Mouse (Mus musculus) T-helper 17 cell (primary cell): Measurements from ENCODE around the gene Pmp22.

ENCODE experiments used
- in situ Hi-C, 2 experiments: fragments of 300-600 bp; cut with MboI, MseI; formaldehyde crosslinking; loops; 1 replicate in 1 of 2; 2 replicates in 1 of 2; pipeline ENCODE4 v1.15.1; 2025; ENCODE audit warnings: high pct_unique_total_duplicates in 2 of 2

The Pmp22 gene

DNA sequence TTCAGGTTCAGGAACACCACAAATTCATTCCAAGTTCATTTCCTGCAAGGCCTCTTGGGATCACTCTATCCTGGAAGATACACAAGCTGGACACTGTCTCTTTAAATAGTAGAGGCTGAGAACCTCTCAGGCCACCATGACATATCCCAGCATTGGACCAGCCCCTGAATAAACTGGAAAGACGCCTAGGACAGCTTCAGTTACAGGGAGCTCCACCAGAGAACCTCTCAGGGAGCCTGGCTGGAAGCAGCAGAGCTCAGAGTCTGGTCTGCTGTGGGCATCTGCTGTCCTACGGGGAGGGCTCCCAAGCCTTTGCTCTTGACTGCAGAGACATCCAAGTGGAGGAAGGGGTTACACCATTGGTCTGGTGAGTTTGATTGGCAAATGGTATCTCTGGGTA, at the start of gene Pmp22:
Pmp22 (plus strand) TSS at position 199 of the 400 bp plus-strand sequence.
- in situ Hi-C loops, result no loop called here

DNA sequence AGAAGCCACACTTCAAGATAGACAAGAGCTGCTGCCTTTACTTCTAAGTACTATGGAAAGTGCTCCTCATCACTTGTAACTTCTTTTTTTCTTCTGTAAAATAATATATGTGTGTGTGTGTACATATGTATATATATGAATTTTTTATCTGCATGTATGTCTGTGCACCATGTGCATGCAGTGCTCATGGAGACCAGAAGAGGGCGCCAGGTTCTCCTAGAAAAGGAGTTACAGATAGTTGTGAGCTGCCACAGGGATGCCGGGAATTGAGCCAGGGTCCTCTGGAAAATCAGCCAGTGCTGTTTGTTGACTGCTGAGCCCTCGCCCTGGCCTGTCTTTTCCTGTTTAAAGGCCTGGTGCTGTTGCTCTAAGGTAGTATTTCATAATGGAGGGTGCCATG, 44.2 kb upstream of the Pmp22 start:
- in situ Hi-C loops, result no loop called here

DNA sequence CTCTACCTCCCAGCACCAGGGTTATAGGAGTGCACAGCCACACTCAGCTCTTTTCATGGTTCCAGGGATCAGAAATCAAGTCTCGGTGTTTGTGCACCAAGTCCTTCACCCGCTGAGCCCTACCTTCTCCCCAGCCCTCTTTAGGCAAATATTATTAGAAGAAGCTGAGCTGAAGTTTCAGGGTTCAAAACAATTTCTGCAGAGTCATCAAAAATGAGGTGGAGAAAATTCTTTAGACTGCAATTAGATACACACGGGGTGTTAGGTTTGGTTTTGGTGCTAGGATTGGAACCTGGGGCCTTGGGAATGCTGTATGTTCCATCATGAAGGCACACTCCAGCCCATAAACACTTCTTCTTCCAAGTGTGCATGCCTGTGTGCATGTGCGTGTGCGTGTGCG, 40.1 kb upstream of the Pmp22 start:
- in situ Hi-C loops, result loop anchor here in 1 of 2 experiments (5.0 kb wide), 1 partner anchor 44 kb away; no protein-coding TSS in a partner anchor

DNA sequence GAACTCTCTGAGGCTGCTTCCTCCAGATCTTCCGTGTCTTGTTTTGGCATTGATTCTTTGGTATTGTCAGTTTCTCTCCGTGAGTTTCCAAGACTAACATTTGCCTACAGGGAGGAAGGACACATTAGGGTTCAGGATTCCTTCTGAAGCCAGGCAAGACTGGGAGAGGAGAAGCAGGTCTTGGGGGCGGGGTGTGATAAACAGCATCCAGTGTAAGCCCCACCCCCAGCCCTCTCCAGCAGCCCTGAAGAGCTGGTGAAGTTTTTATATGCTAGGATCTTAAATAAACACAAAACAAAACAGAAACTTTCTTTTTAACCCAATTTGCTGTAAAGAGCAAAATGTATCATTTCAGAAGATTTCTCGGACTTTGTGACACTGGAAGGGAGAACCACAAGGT, 38.6 kb upstream of the Pmp22 start:
- in situ Hi-C loops, result no loop called here

DNA sequence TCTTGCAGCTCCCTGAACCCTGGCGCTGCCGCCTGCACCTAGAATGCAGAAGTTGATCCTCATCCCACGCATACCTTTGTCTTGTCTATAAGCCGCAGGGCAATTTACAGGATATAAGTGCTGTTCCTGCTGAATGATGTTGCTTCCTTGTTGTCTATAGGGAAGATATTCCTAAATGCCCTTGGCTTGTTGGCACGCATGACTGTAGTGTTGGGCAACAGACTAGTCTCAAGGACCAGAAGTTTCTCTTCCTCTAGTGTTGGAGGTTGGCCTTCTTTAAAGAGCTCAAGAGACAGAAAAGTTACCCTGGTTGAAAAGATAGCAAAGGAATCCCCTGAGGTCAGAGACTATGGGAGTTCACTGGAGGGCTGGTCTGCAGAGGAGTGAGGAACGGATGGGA, 37.8 kb upstream of the Pmp22 start:
- in situ Hi-C loops, result no loop called here

DNA sequence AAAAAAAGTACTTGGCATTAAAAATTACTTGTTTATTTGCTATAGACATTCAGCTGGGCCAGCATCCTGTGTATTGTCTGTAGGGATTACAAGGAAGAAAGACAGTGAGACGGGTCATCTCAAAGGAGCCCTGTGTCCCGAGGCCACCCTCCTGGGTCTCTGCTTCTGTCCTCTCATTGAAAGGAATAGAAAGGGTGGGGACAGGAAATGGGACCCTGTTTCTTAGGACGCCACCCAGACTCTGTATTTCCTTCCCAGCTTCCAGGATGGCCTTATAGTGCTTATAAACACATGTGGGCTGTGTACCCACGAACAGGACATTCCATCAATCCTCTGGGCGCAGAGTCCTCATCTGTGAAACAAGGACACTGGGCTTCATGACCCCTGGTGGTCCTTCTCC, 36.5 kb upstream of the Pmp22 start:
- in situ Hi-C loops, result no loop called here

DNA sequence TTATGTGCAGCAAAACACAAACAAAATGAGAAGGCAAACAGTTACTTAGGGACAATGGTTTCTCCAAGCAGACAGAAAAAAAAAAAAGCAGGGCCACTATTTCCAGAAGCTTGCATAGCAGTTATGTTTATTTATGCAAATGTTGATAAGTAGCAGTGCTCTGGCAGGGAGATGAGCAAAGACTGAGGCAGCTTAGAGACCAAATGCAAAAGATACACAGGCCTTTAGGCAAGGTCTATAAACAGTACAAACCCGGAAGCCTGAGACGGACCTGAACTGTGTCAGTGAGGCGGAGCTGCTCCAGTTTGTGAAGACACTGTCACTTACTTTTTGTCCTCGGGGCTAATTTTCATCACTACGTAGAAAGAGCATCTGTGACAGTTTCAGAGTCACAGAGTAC, 35.2 kb upstream of the Pmp22 start:
- in situ Hi-C loops, result no loop called here

DNA sequence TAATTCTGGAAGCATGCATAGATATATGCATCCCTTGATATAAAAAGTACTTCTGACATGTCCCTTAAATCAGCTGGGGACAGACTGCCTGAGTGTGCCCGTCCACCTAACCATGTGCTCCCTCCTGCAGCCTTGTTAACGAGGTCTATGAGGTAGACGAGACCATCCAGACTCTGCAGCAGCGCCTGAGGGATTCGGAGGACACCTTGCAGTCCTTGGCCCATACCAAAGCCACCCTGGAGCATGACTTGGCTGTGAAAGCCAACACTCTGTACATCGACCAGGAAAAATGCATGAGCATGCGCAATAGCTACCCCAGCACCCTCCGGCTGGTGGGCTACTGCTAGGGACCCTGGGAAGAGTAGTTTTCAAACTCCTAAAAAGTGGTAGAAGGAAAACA, 34.3 kb upstream of the Pmp22 start:
- in situ Hi-C loops, result no loop called here

DNA sequence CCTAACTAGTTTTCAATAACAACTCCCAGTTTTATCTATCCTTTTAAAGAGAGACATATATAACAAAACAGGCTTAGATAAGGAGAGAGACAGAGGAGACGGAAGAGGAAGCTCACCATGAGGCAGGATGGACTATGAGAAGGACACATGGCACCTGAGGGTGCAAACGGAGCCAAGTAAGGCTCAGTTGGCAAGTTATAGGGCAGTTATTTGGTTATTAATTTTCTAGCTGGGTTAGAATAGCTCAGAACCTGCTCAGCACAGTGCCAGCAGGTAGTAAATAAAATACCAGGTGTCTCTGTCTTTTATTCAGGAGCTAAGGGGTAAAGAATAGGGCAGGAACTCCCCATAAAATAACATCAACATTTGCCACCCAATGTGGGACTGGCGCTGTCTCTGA, 30.8 kb upstream of the Pmp22 start:
- in situ Hi-C loops, result no loop called here

DNA sequence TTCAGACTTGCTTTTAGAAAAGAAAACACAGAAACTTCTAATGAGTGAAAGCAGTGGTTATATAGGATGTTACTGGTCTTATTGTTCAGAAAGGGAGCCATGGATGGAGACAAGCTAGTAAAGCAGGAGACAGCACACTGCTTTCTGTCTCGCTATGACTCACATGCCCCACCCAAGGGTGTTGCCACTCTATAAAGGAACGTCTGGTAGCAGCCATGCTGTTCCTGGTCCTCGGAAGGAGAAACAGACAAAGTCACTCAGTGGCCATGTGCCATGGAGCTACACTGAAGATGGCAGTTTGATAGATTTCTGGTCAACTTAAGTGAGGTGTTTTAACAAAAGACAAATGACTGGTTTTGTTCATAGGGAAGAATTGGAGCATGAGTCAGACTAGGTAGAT, 29.4 kb upstream of the Pmp22 start:
- in situ Hi-C loops, result no loop called here

DNA sequence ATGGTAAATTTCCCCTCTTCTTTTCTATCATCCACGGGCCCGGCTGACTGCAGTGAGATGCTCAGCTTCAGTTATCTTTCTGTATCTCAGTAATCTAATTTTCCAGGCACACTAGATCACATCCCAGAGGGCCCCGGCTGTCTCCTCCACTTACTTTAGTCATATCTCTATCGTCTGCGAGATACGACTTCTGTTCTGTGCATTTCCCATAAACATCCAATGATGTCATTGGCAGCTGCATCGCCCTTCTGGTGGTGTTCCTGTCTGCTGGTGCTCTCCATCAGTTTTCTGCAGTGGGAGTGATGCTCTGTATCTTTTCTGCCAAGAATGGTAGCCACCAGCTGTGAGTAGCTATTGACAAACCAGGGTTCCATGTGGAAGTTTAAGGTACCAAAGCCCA, 25.5 kb upstream of the Pmp22 start:
- in situ Hi-C loops, result no loop called here

DNA sequence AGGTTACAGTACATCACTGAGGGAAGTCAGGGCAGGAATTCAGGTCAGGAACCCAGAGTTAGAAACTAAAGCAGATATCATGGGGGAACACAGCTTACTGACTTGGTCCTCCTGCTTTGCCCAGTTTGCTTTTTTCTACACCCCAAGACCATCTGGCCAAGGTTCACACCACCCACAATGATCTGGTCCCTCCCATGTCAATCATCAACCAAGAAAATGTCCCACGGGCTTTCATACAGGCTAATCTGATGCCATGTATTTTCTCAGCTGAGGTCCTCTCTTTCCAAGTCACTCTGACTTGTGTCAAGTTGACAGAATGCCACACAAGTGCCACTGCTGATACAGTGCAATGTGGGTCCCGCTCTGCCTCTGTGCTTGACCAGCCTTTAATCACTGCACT, 24.8 kb upstream of the Pmp22 start:
- in situ Hi-C loops, result no loop called here

DNA sequence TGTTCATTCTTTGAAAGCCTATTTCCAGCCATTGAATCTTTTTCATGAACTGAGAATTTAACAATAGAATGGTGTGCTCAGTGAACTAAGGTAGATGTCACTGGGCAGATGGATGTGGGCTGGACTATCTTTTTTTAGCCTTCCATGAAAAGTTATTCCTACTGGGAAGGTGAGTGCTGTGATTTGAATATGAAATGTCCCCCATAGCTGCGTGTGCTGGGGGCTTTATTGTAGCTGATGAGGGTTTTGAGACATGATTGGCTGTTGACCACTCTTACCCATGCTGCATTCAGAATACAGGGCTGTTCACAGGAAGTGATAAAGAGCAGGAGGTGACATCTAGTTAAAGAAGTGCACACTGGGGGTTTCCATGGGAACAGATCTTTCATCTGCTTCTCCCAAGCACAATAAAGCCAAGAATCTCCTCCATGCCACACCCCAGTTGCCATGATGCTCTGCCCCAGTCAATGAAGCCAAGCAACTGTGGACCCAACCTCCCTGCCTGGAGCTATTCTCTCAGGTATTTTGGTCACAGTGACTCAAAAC, 19.5 kb upstream of the Pmp22 start:
- in situ Hi-C loops, result no loop called here

DNA sequence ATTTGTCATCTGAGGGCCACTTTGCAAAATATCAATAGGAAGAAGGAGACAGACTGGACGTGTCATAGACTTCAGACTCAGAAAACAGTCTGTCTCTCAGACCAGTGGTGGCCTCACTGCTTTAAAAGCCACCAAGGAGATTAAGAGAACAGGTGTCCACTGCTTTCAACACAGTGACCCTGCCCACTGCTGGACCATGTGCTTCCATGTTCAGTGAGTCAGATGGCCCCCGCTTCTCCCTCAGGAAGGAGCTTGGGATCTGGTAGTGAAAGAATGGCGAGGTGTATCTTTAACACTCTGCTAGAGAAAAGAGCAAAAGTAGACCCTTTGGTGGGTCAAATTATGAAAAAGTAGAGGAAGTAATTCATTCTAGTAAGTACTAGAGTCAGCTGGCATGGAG, 18.5 kb upstream of the Pmp22 start:
- in situ Hi-C loops, result no loop called here

DNA sequence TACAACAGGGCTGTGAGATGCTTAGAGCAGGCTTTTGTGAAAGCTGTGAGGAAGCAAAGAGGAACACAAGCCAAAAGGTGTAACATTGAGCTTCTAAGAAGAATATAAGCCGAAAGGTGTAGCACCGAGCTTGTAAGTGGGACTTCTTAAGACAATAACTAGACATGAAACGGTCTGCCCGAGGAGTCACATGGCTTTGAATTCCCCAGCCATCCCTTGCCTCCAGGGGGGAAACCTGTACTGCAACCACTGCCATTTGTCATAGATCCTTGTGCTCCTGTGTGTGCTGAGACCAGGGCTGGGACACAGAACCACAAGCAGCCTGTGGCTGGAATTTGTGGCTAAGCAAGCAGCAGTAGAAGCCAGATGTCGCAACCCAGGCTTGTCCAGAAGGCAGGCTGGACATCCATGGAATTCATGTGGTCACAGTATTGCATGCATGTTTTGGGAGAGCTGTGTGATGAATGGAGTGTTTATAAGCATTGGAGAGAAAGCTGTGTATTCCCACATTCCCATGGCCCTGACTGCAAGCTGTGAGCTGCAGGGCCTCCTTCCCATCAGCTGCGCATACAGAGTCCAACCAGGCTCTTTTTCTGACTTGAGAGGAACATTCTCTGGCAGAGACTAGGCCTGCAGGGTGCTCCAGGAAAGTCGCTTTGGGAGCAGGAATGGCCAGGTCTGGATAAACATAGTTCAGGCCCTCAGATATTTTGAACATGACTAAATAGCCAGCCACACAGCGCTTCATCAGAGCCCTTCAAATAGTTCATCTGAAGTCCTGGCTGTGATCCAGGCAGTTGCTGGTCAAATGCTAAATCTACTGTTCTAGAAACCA, 13.8 kb upstream of the Pmp22 start:
- in situ Hi-C loops, result no loop called here

DNA sequence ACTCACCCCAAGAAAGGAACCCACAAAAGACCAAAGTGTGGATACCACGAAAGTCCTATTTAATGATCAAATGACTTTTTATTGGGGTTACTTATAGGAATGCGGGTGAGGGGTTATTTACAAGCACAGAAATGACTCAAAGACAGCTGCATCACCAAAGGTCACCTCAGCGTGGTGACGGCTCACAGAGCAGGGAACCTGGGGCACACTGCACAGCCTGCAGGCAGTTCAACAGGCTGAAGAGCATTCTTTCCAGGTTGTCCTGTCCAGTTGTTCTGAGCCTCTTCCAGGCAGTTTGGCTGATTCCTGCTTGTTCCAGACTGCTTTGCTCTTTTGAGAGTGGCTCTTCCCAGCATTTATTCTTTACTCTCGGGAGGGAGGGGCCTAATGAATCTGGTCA, 12.1 kb upstream of the Pmp22 start:
- in situ Hi-C loops, result no loop called here

DNA sequence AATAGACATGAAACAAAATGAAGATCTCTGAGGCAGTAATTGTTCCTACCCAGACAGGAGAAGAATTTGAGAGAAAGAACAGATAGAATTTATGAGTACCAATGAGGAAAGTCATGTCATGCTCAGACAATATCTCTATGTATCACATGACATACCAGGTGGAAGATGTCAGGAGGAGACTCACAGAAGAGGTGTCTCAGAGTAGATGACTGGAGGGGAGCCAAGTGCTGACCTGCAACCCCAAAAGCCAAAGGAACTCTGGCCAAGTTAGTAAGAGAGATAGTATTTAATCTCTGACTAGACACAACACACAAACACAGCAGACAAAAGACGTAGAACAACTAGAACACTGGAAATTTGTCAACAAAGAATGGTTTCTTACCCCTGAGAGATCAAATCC, 11.5 kb upstream of the Pmp22 start:
- in situ Hi-C loops, result no loop called here

DNA sequence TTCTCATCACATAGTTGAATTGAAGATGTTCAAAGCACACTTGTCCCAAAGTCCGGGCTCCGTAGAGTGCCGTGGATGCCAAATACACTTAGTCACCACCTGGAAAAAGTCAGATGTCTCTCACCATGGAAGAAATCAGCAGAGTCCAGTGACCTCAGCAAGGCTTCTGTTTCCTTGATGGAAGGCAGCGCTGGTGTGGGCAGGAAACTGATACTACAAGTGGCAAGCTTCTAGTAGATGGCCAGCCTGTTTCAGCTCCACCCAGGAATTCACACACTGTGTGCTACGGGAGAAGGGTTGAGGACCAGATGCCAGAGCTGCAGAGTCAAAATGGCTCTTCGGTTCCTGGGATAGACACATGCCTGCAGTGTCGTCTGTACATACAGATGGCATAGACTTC, 9.0 kb upstream of the Pmp22 start:
- in situ Hi-C loops, result no loop called here

DNA sequence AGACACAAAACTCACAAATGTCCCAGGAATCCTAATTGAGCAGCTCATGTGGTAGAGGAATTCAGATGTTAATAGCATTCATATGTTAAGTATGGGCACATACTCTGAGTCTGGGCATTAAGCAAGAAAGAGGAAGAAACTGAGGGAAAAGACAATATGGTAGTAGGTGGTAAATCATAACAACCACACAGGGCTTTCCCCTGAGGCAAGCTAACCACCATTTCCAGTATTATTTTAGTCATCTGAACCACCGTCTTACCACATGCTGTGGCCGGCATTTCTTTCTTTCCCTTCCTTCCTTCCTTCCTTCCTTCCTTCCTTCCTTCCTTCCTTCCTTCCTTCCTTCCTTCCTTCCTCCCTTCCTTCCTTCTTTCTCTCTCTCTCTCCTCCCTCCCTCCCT, 6.5 kb upstream of the Pmp22 start:
- in situ Hi-C loops, result no loop called here

DNA sequence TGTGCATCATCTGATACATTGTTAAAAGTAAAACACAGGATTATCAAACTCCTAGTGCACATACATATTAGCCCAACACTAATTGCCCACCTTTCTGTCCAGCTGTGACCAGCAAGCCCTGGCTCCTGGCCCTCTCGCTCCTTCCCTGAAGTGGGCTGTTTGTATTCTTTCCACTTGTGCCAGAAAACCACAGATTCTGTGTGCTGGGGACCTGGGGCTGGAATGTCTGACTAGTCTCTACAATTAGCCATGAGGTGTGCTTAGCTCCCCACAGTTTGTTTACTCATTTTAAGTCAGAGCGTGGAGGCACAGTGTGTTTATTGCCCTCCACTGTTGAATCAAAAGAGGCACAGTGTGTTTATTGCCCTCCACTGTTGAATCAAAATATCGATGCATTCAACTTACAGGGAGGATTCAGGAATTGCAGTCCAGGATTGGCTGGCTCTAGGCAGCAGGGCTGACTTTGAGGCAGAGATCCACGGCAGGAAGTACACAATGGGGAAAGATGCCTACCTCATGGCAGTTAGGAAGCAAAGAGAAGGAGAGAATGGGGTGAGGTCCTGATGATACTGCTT, 5.9 kb upstream of the Pmp22 start:
- in situ Hi-C loops, result no loop called here

DNA sequence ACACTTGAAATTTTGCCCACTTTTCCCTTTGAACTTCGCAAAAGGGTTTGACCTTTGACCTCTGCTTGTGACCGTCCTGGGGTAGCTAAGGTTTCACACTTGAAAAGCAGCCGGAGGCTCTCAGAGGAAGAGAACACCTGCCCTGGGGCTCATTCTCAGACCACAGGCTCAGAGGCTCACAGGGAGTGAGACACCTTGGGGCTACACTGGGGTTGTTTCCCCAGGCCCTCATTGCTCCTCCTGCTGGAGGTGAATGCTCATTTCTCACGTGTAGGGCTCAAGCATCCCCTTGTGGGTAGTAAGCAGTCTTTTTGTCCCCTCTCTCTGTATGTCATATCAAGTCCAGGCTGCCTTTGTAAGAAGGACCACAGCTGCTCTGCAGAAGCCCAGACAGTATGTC, 4.5 kb upstream of the Pmp22 start:
- in situ Hi-C loops, result no loop called here

DNA sequence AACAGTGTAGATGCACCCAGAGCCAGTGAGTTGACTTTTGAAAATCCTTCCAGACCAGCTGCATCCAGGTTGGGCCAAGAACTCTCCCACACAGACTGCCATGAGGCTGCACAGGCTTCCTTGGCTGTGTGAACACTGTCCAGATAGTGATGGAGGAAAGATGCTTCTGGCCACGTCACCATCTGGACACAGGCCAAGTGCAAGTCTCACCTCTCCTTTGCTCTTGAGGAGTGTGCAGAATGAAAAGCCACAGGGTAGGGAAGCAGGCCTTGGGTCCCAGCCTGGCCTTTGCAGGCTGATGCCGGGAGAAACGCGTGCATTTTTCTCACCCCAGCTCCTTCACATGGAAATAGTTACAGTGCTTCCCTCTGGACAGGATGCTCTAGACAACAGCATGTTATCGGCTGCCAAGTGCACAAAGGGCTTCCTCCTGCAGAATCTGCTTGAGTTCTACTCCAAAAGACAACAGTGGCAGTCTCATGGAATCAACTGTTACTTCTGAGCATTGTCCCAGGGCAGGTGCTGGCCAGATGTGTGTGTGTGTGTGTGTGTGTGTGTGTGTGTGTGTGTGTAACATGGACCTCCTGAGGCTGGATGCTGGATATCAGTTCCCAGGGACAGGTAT, 2.8 kb upstream of the Pmp22 start:
- in situ Hi-C loops, result no loop called here

DNA sequence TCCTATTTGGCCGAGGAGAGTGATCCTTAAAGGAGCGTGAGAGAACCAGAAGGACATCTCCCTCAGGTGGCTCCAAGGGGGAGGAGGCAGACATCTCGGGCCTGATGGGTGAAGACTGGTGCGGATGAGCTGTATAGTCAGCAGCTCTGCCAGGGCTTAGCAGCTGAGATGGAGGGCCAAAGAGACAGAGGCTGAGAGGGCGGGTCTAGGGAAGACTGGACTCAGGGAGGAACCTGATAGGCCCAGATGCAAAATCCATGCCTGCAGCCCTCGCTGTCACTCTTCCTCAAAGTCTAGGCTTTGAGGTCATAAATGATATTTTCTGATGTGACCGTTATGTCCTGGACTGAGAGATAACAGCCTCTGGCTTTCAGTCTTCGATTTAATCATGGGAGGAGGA, 1.8 kb upstream of the Pmp22 start:
- in situ Hi-C loops, result no loop called here
